Mouse (Mus musculus) heart, postnatal 0 days (tissue): Measurements from ENCODE around the gene Cdhr2. TPM values are rescaled to one million over a fixed set of nuclear protein-coding genes. Genes with fewer than 3 reads are reported as not detected.

ENCODE experiments used
- ATAC-seq: fragments of 200-750 bp; cut with Nextera tagmentation; 2 replicates; pipeline ENCODE4 v1.8.0; 2017; ENCODE audit warnings: low read depth, moderate number of reproducible peaks, moderate library complexity; ENCODE audit not compliant: insufficient read depth
- DNase-seq: peaks from one replicate; pipeline ENCODE4 v3.0.0-alpha.2; 2016; ENCODE audit warnings: low spot score
- H3K27ac ChIP-seq: fragments of 300-500 bp; sonication (generic); 2 replicates; pipeline ENCODE4 v1.5.1; 2014; ENCODE audit warnings: low read depth, mild to moderate bottlenecking
- H3K27me3 ChIP-seq: fragments of 300-500 bp; sonication (generic); 2 replicates; pipeline ENCODE4 v1.6.1; 2014; ENCODE audit warnings: low read length, mixed read lengths; ENCODE audit not compliant: control insufficient read depth, insufficient read depth
- H3K36me3 ChIP-seq: fragments of 300-500 bp; sonication (generic); replicated peaks from 2 replicates; pipeline ENCODE4 v1.6.1; 2014; ENCODE audit warnings: low read length, mixed read lengths; ENCODE audit not compliant: control insufficient read depth, insufficient read depth
- H3K4me1 ChIP-seq: fragments of 300-500 bp; sonication (generic); 2 replicates; pipeline ENCODE4 v1.6.1; 2014; ENCODE audit warnings: antibody characterized with exemption; ENCODE audit not compliant: control insufficient read depth, insufficient read depth
- H3K4me2 ChIP-seq: fragments of 300-500 bp; sonication (generic); 2 replicates; pipeline ENCODE4 v1.6.1; 2014; ENCODE audit warnings: low read depth, mild to moderate bottlenecking, low read length, moderate library complexity
- H3K4me3 ChIP-seq: fragments of 300-500 bp; sonication (generic); 2 replicates; pipeline ENCODE4 v1.5.1; 2014; ENCODE audit warnings: low read depth, low read length
- H3K9ac ChIP-seq: fragments of 300-500 bp; sonication (generic); replicated peaks from 2 replicates; pipeline ENCODE4 v1.6.1; 2014; ENCODE audit warnings: low read depth, low read length, mixed read lengths
- H3K9me3 ChIP-seq: fragments of 300-500 bp; sonication (generic); replicated peaks from 2 replicates; pipeline ENCODE4 v1.6.1; 2016; ENCODE audit warnings: low read length; ENCODE audit not compliant: control insufficient read depth
- CTCF ChIP-seq: IDR thresholded peaks from 2 replicates; pipeline ENCODE4 v1.5.1; 2016; ENCODE audit warnings: antibody characterized with exemption, control low read depth, low read depth
- EP300 ChIP-seq: IDR thresholded peaks from 2 replicates; pipeline ENCODE4 v1.6.1; 2016; ENCODE audit warnings: antibody characterized with exemption, low read depth
- WGBS: fragments of 180-500 bp; shearing (Covaris S2); extraction: QIAGEN DNeasy Blood & Tissue Kit; methylation state at CpG from one replicate; pipeline ENCODE4 v1.1.7; 2014; 5-methylcytosine and 5-hydroxymethylcytosine counted together
- polyA plus RNA-seq: library from polyadenylated mRNA; unstranded; fragments of >200 nt; fragmentation: Nextera tagmentation; extraction: Ambion mirVana; gene quantifications from 2 replicates; pipeline ENCODE4 v1.2.1, GENCODE M21; 2015
- total RNA-seq: library from RNA; depleted of rRNA; stranded (reverse); fragments of >200 nt; gene quantifications from 2 replicates; pipeline ENCODE4 v1.2.3, GENCODE M21; 2014; ENCODE audit warnings: low replicate concordance; rRNA removed

Gene Cdhr2
- total RNA-seq (0.04 TPM in 1 of 2 replicates, not detected in the other), polyA plus RNA-seq (not detected in 2 replicates)

- 61% methylated on average over 5 of the region's 5 CpGs for WGBS
- ATAC-seq (no peak), DNase-seq (no peak)
- 0 out of 2 replicates have a peak, but pooled peaks cover 2% of the 10 kb centered on the region for H3K27me3 ChIP-seq
- TF ChIP-seq CTCF, result no peak
- no peak for TF ChIP-seq EP300
- no peak within 1 kb of the TSS for H3K9ac ChIP-seq
- no peaks in the 10 kb centered on the region for H3K9me3 ChIP-seq
- H3K4me1 ChIP-seq, result no peaks in the 10 kb centered on the region
- H3K4me3 ChIP-seq, result no peak within 1 kb of the TSS
- no peak within 1 kb of the TSS for H3K27ac ChIP-seq
- no peak within 1 kb of the TSS for H3K4me2 ChIP-seq
- H3K36me3 ChIP-seq, result no peaks in the 10 kb centered on the region
These were observed at the start of gene Cdhr2 for GRCm38 (mm10) chr13:54701243-54701642. Cdhr2 (plus strand) TSS chr13:54701461.

GRCm38 (mm10) chr13:54660877-54661276 is 40.4 kb upstream of the Cdhr2 start:
- Histone ChIP-seq H3K27me3 (no peaks in the 10 kb centered on the region), H3K4me2 (no peak overlapping the region), H3K4me3 (no peak overlapping the region), H3K9me3 (no peaks in the 10 kb centered on the region), H3K4me1 (no peaks in the 10 kb centered on the region), H3K9ac (no peak overlapping the region), H3K36me3 (peaks cover 79% of the 10 kb centered on the region), H3K27ac (no peak overlapping the region)
- DNase-seq (no peak), ATAC-seq (no peak)
- no peak for TF ChIP-seq EP300
- no peak for TF ChIP-seq CTCF
- WGBS, result 77% methylated on average over 5 of the region's 5 CpGs

- ATAC-seq (no peak), DNase-seq (no peak)
- Histone ChIP-seq H3K4me1 (no peaks in the 10 kb centered on the region), H3K27ac (no peak overlapping the region), H3K4me2 (no peak overlapping the region), H3K27me3 (no peaks in the 10 kb centered on the region), H3K9me3 (no peaks in the 10 kb centered on the region), H3K36me3 (peaks cover 74% of the 10 kb centered on the region), H3K9ac (no peak overlapping the region), H3K4me3 (no peak overlapping the region)
- WGBS, result 90% methylated on average over 12 of the region's 12 CpGs
- no peak for TF ChIP-seq EP300
- no peak for TF ChIP-seq CTCF
These were observed 39.9 kb upstream of the Cdhr2 start for GRCm38 (mm10) chr13:54661358-54661757.

GRCm38 (mm10) chr13:54663999-54664398 is 37.3 kb upstream of the Cdhr2 start:
- ATAC-seq, result no peak
- TF ChIP-seq EP300 (no peak), CTCF (no peak)
- no peaks in the 10 kb centered on the region for H3K4me1 ChIP-seq
- H3K9me3 ChIP-seq, result no peaks in the 10 kb centered on the region
- DNase-seq, result no peak
- H3K27ac ChIP-seq, result no peak overlapping the region
- 85% methylated on average over 4 of the region's 4 CpGs for WGBS
- no peak overlapping the region for H3K4me3 ChIP-seq
- no peak overlapping the region for H3K9ac ChIP-seq
- H3K27me3 ChIP-seq, result no peaks in the 10 kb centered on the region
- peaks cover 49% of the 10 kb centered on the region for H3K36me3 ChIP-seq
- no peak overlapping the region for H3K4me2 ChIP-seq

GRCm38 (mm10) chr13:54664509-54664908 is 36.8 kb upstream of the Cdhr2 start:
- no peak overlapping the region for H3K27ac ChIP-seq
- no peaks in the 10 kb centered on the region for H3K9me3 ChIP-seq
- TF ChIP-seq EP300 (no peak), CTCF (no peak)
- no peaks in the 10 kb centered on the region for H3K4me1 ChIP-seq
- H3K36me3 ChIP-seq, result peaks cover 46% of the 10 kb centered on the region
- H3K27me3 ChIP-seq, result no peaks in the 10 kb centered on the region
- no peak overlapping the region for H3K4me3 ChIP-seq
- no peak overlapping the region for H3K9ac ChIP-seq
- 88% methylated on average over 1 of the region's 1 CpGs for WGBS
- no peak overlapping the region for H3K4me2 ChIP-seq
- no peak for DNase-seq
- ATAC-seq, result no peak

- TF ChIP-seq CTCF (no peak), EP300 (no peak)
- H3K4me1 ChIP-seq, result no peaks in the 10 kb centered on the region
- no peak overlapping the region for H3K4me3 ChIP-seq
- DNase-seq (no peak), ATAC-seq (no peak)
- WGBS, result 97% methylated on average over 7 of the region's 7 CpGs
- peaks cover 40% of the 10 kb centered on the region for H3K36me3 ChIP-seq
- H3K4me2 ChIP-seq, result no peak overlapping the region
- no peaks in the 10 kb centered on the region for H3K9me3 ChIP-seq
- no peaks in the 10 kb centered on the region for H3K27me3 ChIP-seq
- H3K27ac ChIP-seq, result no peak overlapping the region
- H3K9ac ChIP-seq, result no peak overlapping the region
These were observed 36.2 kb upstream of the Cdhr2 start for GRCm38 (mm10) chr13:54665062-54665461.
